In genomic region chr5:64504507-64504906, GRCm38 (mm10) we compare ENCODE assay signal across 9 mouse cellular contexts.
DNase-seq lines count a peak whose midpoint lies in the region; ATAC-seq and TF ChIP-seq lines count a peak whose summit lies in the region.
"Had no signal": no experiment of that assay in that cellular context is flagged by ENCODE, and none has a peak within 500 bp of the region (broad histone marks: within the 10 kb centered on the region; RNA-seq: fewer than 3 reads in every experiment).

No protein-coding gene starts in this region.

- no peak overlapping the region for H3K9ac ChIP-seq in forebrain, embryonic 11.5 days (ENCODE audit: low read length)
- no peak overlapping the region for H3K9ac ChIP-seq in forebrain, embryonic 13.5 days
- no peak overlapping the region for H3K9ac ChIP-seq in midbrain, postnatal 0 days (replicated peaks; ENCODE audit: low read length, poor library complexity, severe bottlenecking)
- 0 out of 2 replicates have a peak overlapping the region, but pooled peaks have one; percentile 8 for H3K9ac ChIP-seq in kidney, postnatal 0 days (ENCODE audit: low read depth, low read length)
- no peak overlapping the region for H3K9ac ChIP-seq in neural tube, embryonic 12.5 days
- H3K9ac ChIP-seq: hindbrain, embryonic 15.5 days had no signal

- no peaks in the 10 kb centered on the region for H3K36me3 ChIP-seq in forebrain, embryonic 11.5 days (ENCODE audit: control insufficient read depth, insufficient read depth, low read length)
- no peaks in the 10 kb centered on the region for H3K36me3 ChIP-seq in forebrain, embryonic 13.5 days (ENCODE audit: poor library complexity, severe bottlenecking)
- H3K36me3 ChIP-seq in midbrain, embryonic 10.5 days = no peaks in the 10 kb centered on the region
- no peaks in the 10 kb centered on the region for H3K36me3 ChIP-seq in midbrain, postnatal 0 days (ENCODE audit: insufficient read depth, low read length)
- H3K36me3 ChIP-seq in kidney, postnatal 0 days (ENCODE audit: insufficient read depth, low read length) = no peaks in the 10 kb centered on the region
- no peaks in the 10 kb centered on the region for H3K36me3 ChIP-seq in neural tube, embryonic 12.5 days
- H3K36me3 ChIP-seq: hindbrain, embryonic 15.5 days had no signal

- TF ChIP-seq CTCF in midbrain, postnatal 0 days (IDR thresholded peaks at IDR 0.05) = no peak
- TF ChIP-seq CTCF in kidney, postnatal 0 days (IDR thresholded peaks at IDR 0.05; ENCODE audit: low read depth) = no peak

- ATAC-seq in forebrain, embryonic 11.5 days (replicated peaks; ENCODE audit: low FRiP score) = peak; percentile 3; the same call in 1 of the 2 replicates
- no peak for ATAC-seq in forebrain, embryonic 13.5 days
- ATAC-seq in midbrain, postnatal 0 days (ENCODE audit: low FRiP score) = no peak
- ATAC-seq in kidney, postnatal 0 days (replicated peaks; ENCODE audit: low FRiP score, low read depth) = no peak
- ATAC-seq in neural tube, embryonic 12.5 days (ENCODE audit: low FRiP score, low read depth) = peak; percentile 12; the same call in 1 of the 2 replicates

- WGBS in forebrain, embryonic 11.5 days = 43% methylated on average over 6 of the region's 6 CpGs
- WGBS in forebrain, embryonic 13.5 days = 45% methylated on average over 6 of the region's 6 CpGs
- WGBS in midbrain, embryonic 10.5 days = 45% methylated on average over 6 of the region's 6 CpGs
- 56% methylated on average over 6 of the region's 6 CpGs for WGBS in midbrain, postnatal 0 days
- 65% methylated on average over 6 of the region's 6 CpGs for WGBS in kidney, postnatal 0 days
- WGBS in neural tube, embryonic 12.5 days = 44% methylated on average over 6 of the region's 6 CpGs

- H3K4me1 ChIP-seq in forebrain, embryonic 11.5 days (replicated peaks; ENCODE audit: control insufficient read depth, insufficient read depth, low read length) = peaks cover 8% of the 10 kb centered on the region; the same call in 1 of the 2 replicates
- H3K4me1 ChIP-seq in forebrain, embryonic 13.5 days = peaks cover 33% of the 10 kb centered on the region
- H3K4me1 ChIP-seq in midbrain, embryonic 10.5 days = peaks cover 40% of the 10 kb centered on the region
- H3K4me1 ChIP-seq in midbrain, postnatal 0 days (ENCODE audit: insufficient read depth, low read length) = peaks cover 5% of the 10 kb centered on the region; the same call in 1 of the 2 replicates
- peaks cover 13% of the 10 kb centered on the region; the same call in 1 of the 2 replicates for H3K4me1 ChIP-seq in kidney, postnatal 0 days (replicated peaks; ENCODE audit: insufficient read depth, low read length)
- H3K4me1 ChIP-seq in neural tube, embryonic 12.5 days = peaks cover 15% of the 10 kb centered on the region

- no peak overlapping the region for H3K4me3 ChIP-seq in forebrain, embryonic 11.5 days (ENCODE audit: low read depth, low read length)
- no peak overlapping the region for H3K4me3 ChIP-seq in forebrain, embryonic 13.5 days
- no peak overlapping the region for H3K4me3 ChIP-seq in midbrain, embryonic 10.5 days
- H3K4me3 ChIP-seq in midbrain, postnatal 0 days (ENCODE audit: low read depth, low read length) = no peak overlapping the region
- no peak overlapping the region for H3K4me3 ChIP-seq in kidney, postnatal 0 days (replicated peaks; ENCODE audit: low read depth, low read length)
- H3K4me3 ChIP-seq in neural tube, embryonic 12.5 days = no peak overlapping the region

- H3K27ac ChIP-seq in forebrain, embryonic 11.5 days (ENCODE audit: low read depth, low read length) = no peak overlapping the region
- H3K27ac ChIP-seq in forebrain, embryonic 13.5 days = no peak overlapping the region
- H3K27ac ChIP-seq in midbrain, embryonic 10.5 days (replicated peaks) = peak overlapping the region; percentile 86
- no peak overlapping the region for H3K27ac ChIP-seq in midbrain, postnatal 0 days (ENCODE audit: low read depth, low read length)
- peak overlapping the region; percentile 89; the same call in 1 of the 2 replicates for H3K27ac ChIP-seq in kidney, postnatal 0 days
- H3K27ac ChIP-seq in neural tube, embryonic 12.5 days = no peak overlapping the region
- H3K27ac ChIP-seq: hindbrain, embryonic 15.5 days had no signal

- no peak for DNase-seq in forebrain, embryonic 11.5 days (ENCODE audit: low spot score)
- DNase-seq in midbrain, embryonic 10.5 days (ENCODE audit: low spot score) = peak; percentile 32
- DNase-seq in midbrain, postnatal 0 days (ENCODE audit: low spot score) = no peak
- DNase-seq in kidney, postnatal 0 days (ENCODE audit: low spot score) = no peak
- no peak for DNase-seq in cerebellum, postnatal 25 days
- DNase-seq in ovary, postnatal 36 days (ENCODE audit: low spot score) = no peak

- H3K4me2 ChIP-seq in forebrain, embryonic 11.5 days (ENCODE audit: low read depth, low read length, severe bottlenecking) = no peak overlapping the region
- no peak overlapping the region for H3K4me2 ChIP-seq in forebrain, embryonic 13.5 days
- no peak overlapping the region for H3K4me2 ChIP-seq in midbrain, postnatal 0 days (ENCODE audit: low read depth, low read length, poor library complexity, severe bottlenecking)
- no peak overlapping the region for H3K4me2 ChIP-seq in kidney, postnatal 0 days (ENCODE audit: low read length)
- H3K4me2 ChIP-seq in neural tube, embryonic 12.5 days (replicated peaks) = 0 out of 2 replicates have a peak overlapping the region, but pooled peaks have one; percentile 64

- H3K27me3 ChIP-seq in forebrain, embryonic 11.5 days (ENCODE audit: control insufficient read depth, insufficient read depth, low read length) = no peaks in the 10 kb centered on the region
- no peaks in the 10 kb centered on the region for H3K27me3 ChIP-seq in forebrain, embryonic 13.5 days
- peaks cover 5% of the 10 kb centered on the region; the same call in 1 of the 2 replicates for H3K27me3 ChIP-seq in midbrain, embryonic 10.5 days (ENCODE audit: low read depth, poor library complexity, severe bottlenecking)
- H3K27me3 ChIP-seq in midbrain, postnatal 0 days (ENCODE audit: insufficient read depth, low read length) = no peaks in the 10 kb centered on the region
- H3K27me3 ChIP-seq in kidney, postnatal 0 days (ENCODE audit: insufficient read depth, low read length) = no peaks in the 10 kb centered on the region
- H3K27me3 ChIP-seq in neural tube, embryonic 12.5 days (replicated peaks) = no peaks in the 10 kb centered on the region
- H3K27me3 ChIP-seq: hindbrain, embryonic 15.5 days had no signal

- H3K9me3 ChIP-seq in forebrain, embryonic 11.5 days (ENCODE audit: control insufficient read depth, low read length) = no peaks in the 10 kb centered on the region
- H3K9me3 ChIP-seq in forebrain, embryonic 13.5 days (replicated peaks) = no peaks in the 10 kb centered on the region
- H3K9me3 ChIP-seq in midbrain, embryonic 10.5 days (replicated peaks) = no peaks in the 10 kb centered on the region
- no peaks in the 10 kb centered on the region for H3K9me3 ChIP-seq in midbrain, postnatal 0 days (ENCODE audit: low read length)
- H3K9me3 ChIP-seq in kidney, postnatal 0 days (replicated peaks; ENCODE audit: low read length) = no peaks in the 10 kb centered on the region
- no peaks in the 10 kb centered on the region for H3K9me3 ChIP-seq in neural tube, embryonic 12.5 days
- H3K9me3 ChIP-seq: hindbrain, embryonic 15.5 days had no signal

Comparison
In these comparisons a context has a peak if more than half of its experiments do, and no peak if none do; other contexts are left out.
1. ATAC-seq: peak in forebrain, embryonic 11.5 days (single experiment) and neural tube, embryonic 12.5 days (single experiment); none in forebrain, embryonic 13.5 days (single experiment), midbrain, postnatal 0 days (single experiment) and kidney, postnatal 0 days (single experiment).
2. H3K27ac ChIP-seq: peak in midbrain, embryonic 10.5 days (single experiment) and kidney, postnatal 0 days (single experiment); none in forebrain, embryonic 11.5 days (single experiment), forebrain, embryonic 13.5 days (single experiment), midbrain, postnatal 0 days (single experiment) and neural tube, embryonic 12.5 days (single experiment).